Mouse (Mus musculus) G1E (cell line): ENCODE data around the gene Hoxb9. TPM values are rescaled to one million over a fixed set of nuclear protein-coding genes. Genes with fewer than 3 reads are reported as not detected.

ENCODE experiments used
- ATAC-seq: 2 replicates; pipeline ENCODE4 v1.8.0; 2016; ENCODE audit warnings: mild to moderate bottlenecking; ENCODE audit not compliant: insufficient number of reproducible peaks, poor library complexity, low FRiP score, severe bottlenecking; ENCODE audit errors: extremely low read depth
- DNase-seq: peaks from one replicate; pipeline ENCODE4 v3.0.0; 2012; ENCODE audit warnings: low spot score
- H3K27me3 ChIP-seq: 2 replicates; pipeline ENCODE4 v1.6.1; 2012; ENCODE audit warnings: mild to moderate bottlenecking, low read length, inconsistent platforms; ENCODE audit not compliant: insufficient read depth
- H3K36me3 ChIP-seq: replicated peaks from 2 replicates; pipeline ENCODE3; 2012; ENCODE audit warnings: mild to moderate bottlenecking, inconsistent platforms
- H3K4me1 ChIP-seq: 2 replicates; pipeline ENCODE4 v1.6.1; 2012; ENCODE audit warnings: low read depth, low read length, inconsistent platforms, mixed read lengths; ENCODE audit not compliant: insufficient read depth
- H3K4me3 ChIP-seq: 2 replicates; pipeline ENCODE4 v1.5.1; 2012; ENCODE audit warnings: low read depth, mild to moderate bottlenecking, inconsistent platforms, low read length, moderate library complexity, mixed read lengths
- H3K9me3 ChIP-seq: replicated peaks from 2 replicates; pipeline ENCODE4 v1.6.1; 2012; ENCODE audit warnings: inconsistent platforms
- CTCF ChIP-seq: IDR thresholded peaks from 2 replicates; pipeline ENCODE4 v1.5.1; 2012; ENCODE audit warnings: low read depth, low read length, inconsistent platforms, mixed read lengths
- GATA1 ChIP-seq: IDR thresholded peaks from 2 replicates; pipeline ENCODE4 v1.6.1; 2012; ENCODE audit warnings: borderline replicate concordance, low read length, inconsistent platforms, mixed read lengths
- GATA2 ChIP-seq: IDR thresholded peaks from 2 replicates; pipeline ENCODE4 v1.6.1; 2012; ENCODE audit warnings: low read depth, low read length, inconsistent platforms, borderline replicate concordance
- POLR2AphosphoS5 ChIP-seq: IDR thresholded peaks from 2 replicates; pipeline ENCODE4 v1.6.1; 2012; ENCODE audit warnings: low read depth, low read length, inconsistent platforms; ENCODE audit not compliant: insufficient replicate concordance
- TAL1 ChIP-seq: conservative IDR thresholded peaks from 2 replicates; pipeline ENCODE4 v1.6.1; 2012; ENCODE audit warnings: low read depth, low read length, inconsistent platforms, mixed read lengths
- polyA plus RNA-seq: library from polyadenylated mRNA; stranded (reverse); fragments of >175 nt; gene quantifications from 2 replicates; pipeline ENCODE4 v1.2.3, GENCODE M21; 2012
- total RNA-seq, 2 experiments: library from RNA; stranded (forward) in 1 of 2; stranded (reverse) in 1 of 2; fragments of 200-1000 nt in 1 of 2; fragments of >200 nt in 1 of 2; fragmentation: Nextera tagmentation in 1 of 2; gene quantifications; 2 replicates each; pipeline ENCODE4 v1.2.3; 2014 to 2017

The Hoxb9 gene
- total and polyA plus RNA-seq, 3 experiments = not detected

GRCm38 (mm10) chr11:96323154-96323553 lies 51.9 kb downstream of the Hoxb9 start, which contains the start of gene Hoxb3:
TSS of gene Hoxb3 (plus strand) at chr11:96323326.
- Histone ChIP-seq H3K36me3 (no peaks in the 10 kb centered on the region), H3K4me1 (no peaks in the 10 kb centered on the region), H3K9me3 (no peaks in the 10 kb centered on the region), H3K4me3 (no peak within 1 kb of the TSS), H3K27me3 (peaks cover 46% of the 10 kb centered on the region)
- no peak for TF ChIP-seq GATA2
- TF ChIP-seq TAL1 = no peak
- no peak for TF ChIP-seq CTCF
- TF ChIP-seq GATA1 = no peak
- no peak for ATAC-seq
- no peak for DNase-seq

- H3K36me3 ChIP-seq = no peaks in the 10 kb centered on the region
- DNase-seq (no peak), ATAC-seq (no peak)
- peaks cover 36% of the 10 kb centered on the region for H3K27me3 ChIP-seq
- H3K9me3 ChIP-seq = no peaks in the 10 kb centered on the region
- TF ChIP-seq GATA2 = no peak
- no peak for TF ChIP-seq POLR2AphosphoS5
- TF ChIP-seq GATA1 = no peak
- no peak for TF ChIP-seq TAL1
- no peak for TF ChIP-seq CTCF
- no peak overlapping the region for H3K4me3 ChIP-seq
- H3K4me1 ChIP-seq = no peaks in the 10 kb centered on the region
Measured at GRCm38 (mm10) chr11:96324125-96324524, 52.9 kb downstream of the Hoxb9 start.

DNA sequence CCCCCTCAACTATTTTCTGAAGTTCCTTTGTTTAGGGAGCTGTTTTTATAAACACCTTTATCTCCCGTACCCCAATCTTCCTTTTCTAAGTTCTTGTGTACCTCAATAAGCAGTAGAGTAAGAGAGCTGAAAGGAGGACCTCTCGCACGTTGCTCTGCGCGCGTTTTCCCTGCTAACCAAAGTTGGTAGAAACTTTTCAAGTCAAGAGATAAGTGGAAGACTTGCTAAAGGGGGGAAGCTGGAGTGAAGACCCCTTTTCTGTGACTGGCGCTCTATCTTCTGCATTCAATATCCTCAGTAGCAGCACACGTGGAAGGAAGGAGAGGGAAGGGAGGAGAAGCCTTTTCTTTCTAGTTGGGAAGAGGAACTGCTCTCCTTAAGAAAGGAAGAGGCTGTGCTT lies 53.7 kb downstream of the Hoxb9 start:
- Histone ChIP-seq H3K36me3 (no peaks in the 10 kb centered on the region), H3K9me3 (no peaks in the 10 kb centered on the region), H3K4me1 (no peaks in the 10 kb centered on the region), H3K4me3 (no peak overlapping the region), H3K27me3 (peaks cover 33% of the 10 kb centered on the region)
- ATAC-seq (no peak), DNase-seq (no peak)
- TF ChIP-seq TAL1 (no peak), GATA1 (no peak), POLR2AphosphoS5 (no peak), GATA2 (no peak), CTCF (no peak)

DNA sequence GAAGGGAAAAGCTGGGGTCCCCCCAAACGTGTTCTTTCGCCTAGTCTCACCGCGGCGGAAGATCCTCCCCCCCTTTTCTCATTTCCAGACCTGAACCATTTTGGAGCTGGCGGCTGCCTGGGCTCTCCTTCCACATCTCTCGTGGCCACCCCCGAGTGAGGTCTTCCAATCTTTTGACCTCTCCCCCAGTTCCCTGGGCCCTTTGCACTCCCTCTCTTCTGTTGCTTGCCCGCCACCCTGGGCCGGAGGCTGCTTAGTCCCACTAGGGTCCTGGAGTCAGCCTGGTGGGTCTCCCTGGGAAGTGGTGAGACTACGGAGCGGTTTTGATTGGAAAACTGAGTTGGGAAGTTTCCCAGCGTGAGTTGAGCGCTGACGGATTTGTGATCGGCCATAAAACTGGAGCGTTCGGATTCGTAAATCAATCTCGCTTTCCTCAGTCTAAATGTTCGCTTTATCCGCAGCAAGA lies 54.5 kb downstream of the Hoxb9 start:
- no peak for TF ChIP-seq CTCF
- TF ChIP-seq TAL1 = no peak
- H3K36me3 ChIP-seq = no peaks in the 10 kb centered on the region

More for the DNA sequence above, 54.5 kb downstream of the Hoxb9 start:
- H3K4me3 ChIP-seq = no peak overlapping the region
- H3K4me1 ChIP-seq = no peaks in the 10 kb centered on the region
- H3K9me3 ChIP-seq = no peaks in the 10 kb centered on the region
- peaks cover 32% of the 10 kb centered on the region for H3K27me3 ChIP-seq
- DNase-seq (no peak), ATAC-seq (no peak)

Other genes with a start within 250 kb of the Hoxb9 start
- not detected in 2 replicates for gene Gip, start 246.9 kb upstream of the Hoxb9 start, total RNA-seq (2014; fragmentation: Nextera tagmentation)
- 0.76 TPM in 1 of 2 replicates, not detected in the other for gene Gip, start 246.9 kb upstream of the Hoxb9 start, total RNA-seq (2017)
- gene Gip, start 246.9 kb upstream of the Hoxb9 start, polyA plus RNA-seq = not detected in 2 replicates
- gene Snf8, start 236.6 kb upstream of the Hoxb9 start, total RNA-seq (2014; fragmentation: Nextera tagmentation) = 38.7 and 48.4 TPM in 2 replicates
- gene Snf8, start 236.6 kb upstream of the Hoxb9 start, total RNA-seq (2017) = 58.4 and 62.3 TPM in 2 replicates
- gene Snf8, start 236.6 kb upstream of the Hoxb9 start, polyA plus RNA-seq = 154 and 196 TPM in 2 replicates
- 35.6 and 38.5 TPM in 2 replicates for gene Ube2z, start 206.1 kb upstream of the Hoxb9 start, total RNA-seq (2014; fragmentation: Nextera tagmentation)
- 34.6 and 35.8 TPM in 2 replicates for gene Ube2z, start 206.1 kb upstream of the Hoxb9 start, total RNA-seq (2017)
- 25.8 and 31.9 TPM in 2 replicates for gene Ube2z, start 206.1 kb upstream of the Hoxb9 start, polyA plus RNA-seq
- gene Atp5g1, start 195.8 kb upstream of the Hoxb9 start, total RNA-seq (2014; fragmentation: Nextera tagmentation) = 304 and 320 TPM in 2 replicates
- 108 and 129 TPM in 2 replicates for gene Atp5g1, start 195.8 kb upstream of the Hoxb9 start, total RNA-seq (2017)
- gene Atp5g1, start 195.8 kb upstream of the Hoxb9 start, polyA plus RNA-seq = 196 and 385 TPM in 2 replicates
- not detected in 2 replicates for gene Calcoco2, start 159.5 kb upstream of the Hoxb9 start, total RNA-seq (2014; fragmentation: Nextera tagmentation)
- gene Calcoco2, start 159.5 kb upstream of the Hoxb9 start, total RNA-seq (2017) = not detected in 2 replicates
- gene Calcoco2, start 159.5 kb upstream of the Hoxb9 start, polyA plus RNA-seq = not detected in 2 replicates
- not detected in 2 replicates for gene Ttll6, start 137.7 kb upstream of the Hoxb9 start, total RNA-seq (2014; fragmentation: Nextera tagmentation)
- gene Ttll6, start 137.7 kb upstream of the Hoxb9 start, total RNA-seq (2017) = not detected in 2 replicates
- gene Ttll6, start 137.7 kb upstream of the Hoxb9 start, polyA plus RNA-seq = not detected in 2 replicates
- gene Hoxb13, start 77.1 kb upstream of the Hoxb9 start, total RNA-seq (2014; fragmentation: Nextera tagmentation) = 17.4 and 25.0 TPM in 2 replicates
- 38.8 and 46.4 TPM in 2 replicates for gene Hoxb13, start 77.1 kb upstream of the Hoxb9 start, total RNA-seq (2017)
- 93.3 and 93.9 TPM in 2 replicates for gene Hoxb13, start 77.1 kb upstream of the Hoxb9 start, polyA plus RNA-seq
- gene Hoxb8, start 10.4 kb downstream of the Hoxb9 start, total RNA-seq (2014; fragmentation: Nextera tagmentation) = not detected in 2 replicates
- gene Hoxb8, start 10.4 kb downstream of the Hoxb9 start, total RNA-seq (2017) = 0.22 TPM in 1 of 2 replicates, not detected in the other
- 0.22 and 0.56 TPM in 2 replicates for gene Hoxb8, start 10.4 kb downstream of the Hoxb9 start, polyA plus RNA-seq
- not detected in 2 replicates for gene Hoxb7, start 15.2 kb downstream of the Hoxb9 start, total RNA-seq (2014; fragmentation: Nextera tagmentation)
- not detected in 2 replicates for gene Hoxb7, start 15.2 kb downstream of the Hoxb9 start, total RNA-seq (2017)
- gene Hoxb7, start 15.2 kb downstream of the Hoxb9 start, polyA plus RNA-seq = not detected in 2 replicates
- gene Hoxb6, start 21.0 kb downstream of the Hoxb9 start, total RNA-seq (2014; fragmentation: Nextera tagmentation) = not detected in 2 replicates
- 0.29 TPM in 1 of 2 replicates, not detected in the other for gene Hoxb6, start 21.0 kb downstream of the Hoxb9 start, total RNA-seq (2017)
- gene Hoxb6, start 21.0 kb downstream of the Hoxb9 start, polyA plus RNA-seq = 0.26 and 0.39 TPM in 2 replicates
- not detected in 2 replicates for gene Hoxb5, start 31.9 kb downstream of the Hoxb9 start, total RNA-seq (2014; fragmentation: Nextera tagmentation)
- 0.22 TPM in 1 of 2 replicates, not detected in the other for gene Hoxb5, start 31.9 kb downstream of the Hoxb9 start, total RNA-seq (2017)
- gene Hoxb5, start 31.9 kb downstream of the Hoxb9 start, polyA plus RNA-seq = 0.04 and 0.09 TPM in 2 replicates
- gene Hoxb4, start 46.8 kb downstream of the Hoxb9 start, total RNA-seq (2014; fragmentation: Nextera tagmentation) = not detected in 2 replicates
- 0.12 TPM in 1 of 2 replicates, not detected in the other for gene Hoxb4, start 46.8 kb downstream of the Hoxb9 start, total RNA-seq (2017)
- 0.03 and 0.20 TPM in 2 replicates for gene Hoxb4, start 46.8 kb downstream of the Hoxb9 start, polyA plus RNA-seq
- not detected in 2 replicates for gene Hoxb3, start 51.9 kb downstream of the Hoxb9 start, total RNA-seq (2014; fragmentation: Nextera tagmentation)
- 0.16 TPM in 1 of 2 replicates, not detected in the other for gene Hoxb3, start 51.9 kb downstream of the Hoxb9 start, total RNA-seq (2017)
- gene Hoxb3, start 51.9 kb downstream of the Hoxb9 start, polyA plus RNA-seq = 0.08 and 0.18 TPM in 2 replicates
- gene Hoxb2, start 79.1 kb downstream of the Hoxb9 start, total RNA-seq (2014; fragmentation: Nextera tagmentation) = not detected in 2 replicates
- gene Hoxb2, start 79.1 kb downstream of the Hoxb9 start, total RNA-seq (2017) = 0.11 TPM in 1 of 2 replicates, not detected in the other
- not detected in 2 replicates for gene Hoxb2, start 79.1 kb downstream of the Hoxb9 start, polyA plus RNA-seq
- not detected in 2 replicates for gene Hoxb1, start 94.3 kb downstream of the Hoxb9 start, total RNA-seq (2014; fragmentation: Nextera tagmentation)
- 0.11 and 0.12 TPM in 2 replicates for gene Hoxb1, start 94.3 kb downstream of the Hoxb9 start, total RNA-seq (2017)
- gene Hoxb1, start 94.3 kb downstream of the Hoxb9 start, polyA plus RNA-seq = not detected in 2 replicates
- not detected in 2 replicates for gene Skap1, start 193.1 kb downstream of the Hoxb9 start, total RNA-seq (2014; fragmentation: Nextera tagmentation)
- 0.17 and 0.55 TPM in 2 replicates for gene Skap1, start 193.1 kb downstream of the Hoxb9 start, total RNA-seq (2017)
- not detected in 2 replicates for gene Skap1, start 193.1 kb downstream of the Hoxb9 start, polyA plus RNA-seq